Mouse (Mus musculus) retina, postnatal 1 day (tissue): ENCODE data around the gene Btg2.

Source experiments
- DNase-seq: peaks from one replicate; pipeline ENCODE4 v3.0.0-alpha.2; 2012

Btg2 gene

GRCm38 (mm10) chr1:134055666-134056245, 23.2 kb downstream of the Btg2 start:
- no peak for DNase-seq

DNA sequence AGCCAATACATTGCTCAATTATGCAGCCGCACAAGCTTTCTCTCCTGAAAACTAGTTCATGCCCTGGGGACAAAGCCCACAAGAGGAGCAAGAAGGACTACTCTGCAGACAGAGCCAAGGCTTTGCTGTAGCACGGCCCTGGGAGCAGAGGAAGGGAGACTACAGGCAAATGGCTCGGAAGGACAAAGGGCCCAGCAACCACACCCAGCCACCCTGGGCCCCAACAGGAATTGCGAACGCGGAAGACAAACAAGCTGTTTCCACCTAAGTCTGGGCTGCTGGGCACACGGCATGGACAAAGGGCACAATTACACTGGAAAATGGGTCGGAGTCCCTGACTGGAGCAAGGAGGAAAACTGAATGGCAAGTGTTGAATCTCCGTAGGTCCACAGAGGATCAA, 23.9 kb downstream of the Btg2 start:
- no peak for DNase-seq

DNA sequence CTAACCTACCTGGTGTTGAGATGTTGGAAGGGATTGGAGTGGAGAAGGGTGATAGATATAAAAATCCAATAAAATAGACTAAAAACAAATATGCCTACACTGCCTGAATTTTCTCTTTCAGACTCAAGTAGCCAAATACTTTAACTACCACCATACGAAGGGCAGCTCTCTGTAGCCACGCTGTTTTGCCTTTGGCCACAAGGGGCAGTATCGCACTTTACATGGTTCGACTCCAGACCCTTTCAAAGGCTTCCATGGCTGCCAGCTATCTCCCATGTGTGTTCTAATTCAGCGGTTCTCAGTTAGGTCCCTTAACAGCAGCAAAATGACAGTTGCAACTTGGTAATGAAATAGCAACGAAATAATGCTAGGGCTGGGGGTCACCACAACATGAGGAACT, 25.7 kb downstream of the Btg2 start:
- peak; percentile 88 for DNase-seq

GRCm38 (mm10) chr1:134049542-134049941, 29.4 kb downstream of the Btg2 start:
- no peak for DNase-seq

DNA sequence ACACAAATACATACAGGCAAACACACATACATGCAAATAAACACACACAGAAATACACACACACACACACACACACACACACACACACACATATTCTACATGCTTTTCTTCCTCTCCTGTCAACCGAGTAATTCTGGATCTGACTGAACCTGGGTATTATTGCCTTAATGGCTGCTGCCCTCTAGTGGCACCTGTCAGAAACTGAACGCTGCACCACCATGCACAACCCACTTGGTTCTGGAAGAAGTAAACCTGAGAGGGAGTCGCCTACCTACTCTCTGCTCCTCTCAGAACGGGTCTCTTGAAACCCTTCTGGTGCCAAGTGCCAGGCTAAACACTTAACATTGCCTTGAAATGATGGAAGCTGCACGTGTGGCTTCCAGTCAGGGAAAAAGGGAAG, 30.2 kb downstream of the Btg2 start:
- peak; percentile 93 for DNase-seq

DNA sequence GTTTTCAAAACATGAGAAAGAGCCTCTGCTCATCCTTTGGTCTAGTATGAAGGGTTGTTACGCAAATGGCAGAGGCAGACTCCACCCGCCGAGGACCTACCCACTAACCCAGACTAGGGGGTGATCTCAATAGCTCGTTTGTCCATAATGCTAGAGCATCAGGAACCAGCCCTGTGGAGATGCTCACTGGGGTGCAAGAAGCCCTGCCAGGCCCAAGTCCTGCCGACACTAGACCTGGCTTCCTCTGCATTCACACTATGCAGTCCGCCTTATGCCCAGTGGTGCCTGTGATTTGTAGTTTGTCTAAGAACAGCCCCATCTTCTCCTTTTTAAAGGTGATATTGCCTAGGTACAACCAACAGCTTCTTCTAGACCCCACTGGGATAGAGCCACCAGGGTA, 31.5 kb downstream of the Btg2 start:
- DNase-seq = no peak

DNA sequence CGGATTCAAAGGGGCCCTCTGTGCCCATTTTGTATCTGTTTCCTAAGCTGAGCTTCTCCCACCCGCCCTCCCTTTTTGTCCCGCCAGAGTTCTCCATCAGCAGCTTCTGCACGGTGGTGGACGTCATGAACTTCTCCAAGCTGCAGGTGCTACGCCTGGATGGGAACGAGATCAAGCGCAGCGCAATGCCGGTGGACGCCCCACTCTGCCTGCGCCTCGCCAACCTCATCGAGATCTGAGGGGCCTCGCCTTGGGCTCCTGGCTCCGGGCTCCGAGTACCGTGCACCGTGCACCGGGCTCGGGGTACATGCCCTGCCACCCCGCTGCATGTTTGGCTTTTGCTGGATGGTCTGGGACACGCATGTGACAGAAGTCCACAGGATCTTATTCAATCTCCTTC, 32.5 kb downstream of the Btg2 start:
- DNase-seq = no peak

GRCm38 (mm10) chr1:134045971-134046370, 32.9 kb downstream of the Btg2 start:
- DNase-seq = peak; percentile 90

DNA sequence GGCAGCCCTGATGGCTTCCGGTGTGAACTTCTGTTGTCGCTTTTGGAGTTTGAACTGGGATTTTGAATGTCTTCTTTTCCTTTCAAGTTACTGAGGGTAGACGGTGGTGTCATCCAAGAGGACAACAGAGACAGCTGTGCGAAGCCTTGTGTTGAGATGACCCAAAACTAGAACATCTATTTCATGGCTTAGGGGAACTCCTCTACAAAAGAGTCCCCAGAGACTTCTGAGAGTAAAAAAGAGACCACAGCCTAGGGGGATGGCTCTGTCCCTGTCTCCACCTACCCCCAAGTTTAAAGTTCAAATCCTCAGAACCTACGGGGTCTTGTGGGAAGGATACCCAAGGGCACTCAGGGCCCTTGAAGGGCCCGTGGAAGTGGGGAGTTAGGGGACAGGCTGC, 34.1 kb downstream of the Btg2 start:
- DNase-seq = no peak

DNA sequence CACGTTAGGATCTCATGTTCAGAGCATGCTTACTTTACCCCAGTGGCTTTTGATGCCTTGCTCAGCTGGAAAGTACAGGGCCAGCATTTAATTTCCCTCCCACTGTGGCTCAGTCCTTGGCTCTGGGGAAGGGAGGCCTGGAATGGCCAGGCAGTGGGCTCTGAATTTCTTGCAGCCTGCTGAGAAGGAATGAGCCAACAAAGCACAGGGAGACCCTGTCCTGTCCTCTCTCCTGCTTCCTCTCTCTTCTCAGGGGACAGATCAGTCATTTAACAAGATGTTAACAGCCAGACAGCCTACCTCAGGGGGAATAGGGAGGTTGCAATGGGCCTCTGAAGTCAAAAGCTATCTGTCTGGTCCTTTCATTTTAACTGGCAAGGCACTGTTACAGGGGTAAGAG, 36.6 kb downstream of the Btg2 start:
- DNase-seq = no peak

GRCm38 (mm10) chr1:134041900-134042299, 37.0 kb downstream of the Btg2 start:
- no peak for DNase-seq

- no peak for DNase-seq
Measured at GRCm38 (mm10) chr1:134039361-134039760, 39.6 kb downstream of the Btg2 start.

DNA sequence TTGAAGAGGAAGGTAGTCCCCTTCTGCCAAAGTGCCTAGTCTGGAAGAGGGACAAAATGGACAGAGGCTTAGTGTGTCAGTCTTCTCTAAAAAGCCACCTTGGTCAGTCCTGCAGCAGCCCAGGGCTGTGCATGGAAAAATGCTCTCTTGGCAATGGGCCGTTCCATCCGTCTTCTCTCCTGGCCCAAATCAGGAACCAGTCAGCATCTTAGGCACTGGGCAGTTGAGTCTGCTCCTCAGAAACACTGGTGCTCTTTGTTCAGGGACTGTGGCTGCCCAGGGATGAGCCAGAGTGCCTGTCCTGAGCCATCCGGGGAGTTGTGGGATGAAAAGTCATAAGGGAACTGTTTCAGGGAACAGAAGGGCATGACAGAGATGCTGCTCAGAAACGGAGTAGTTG, 40.6 kb downstream of the Btg2 start:
- DNase-seq = no peak

- DNase-seq = no peak
Measured at GRCm38 (mm10) chr1:134037172-134037571, 41.7 kb downstream of the Btg2 start, which contains the start of gene Fmod. Gene Fmod, plus strand, starts transcription at chr1:134037254.

GRCm38 (mm10) chr1:134036492-134036891, 42.4 kb downstream of the Btg2 start:
- no peak for DNase-seq

- DNase-seq = no peak
Measured at GRCm38 (mm10) chr1:134028161-134028846, 50.6 kb downstream of the Btg2 start.

- DNase-seq = no peak
Measured at GRCm38 (mm10) chr1:134026741-134027140, 52.2 kb downstream of the Btg2 start.

DNA sequence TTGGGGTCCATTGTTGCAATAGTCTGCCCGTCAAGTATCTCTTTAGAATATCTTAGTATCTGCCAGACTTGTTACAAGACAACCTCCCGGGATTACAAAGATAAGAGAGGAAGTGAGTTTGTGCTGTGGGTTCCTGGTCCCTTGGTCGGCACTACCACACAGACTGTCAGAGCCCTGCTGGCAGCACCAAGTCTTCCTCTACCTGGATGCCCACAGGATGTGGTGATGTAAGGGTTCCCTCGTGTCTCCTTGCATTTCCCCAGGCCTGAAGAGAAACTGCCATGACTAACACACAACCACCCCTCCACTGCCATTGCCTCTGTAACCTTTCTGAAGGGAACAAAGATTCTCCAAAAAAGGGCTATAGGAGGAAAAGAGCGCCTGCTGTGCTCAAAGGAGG, 52.9 kb downstream of the Btg2 start:
- no peak for DNase-seq
